9 mouse cellular contexts compared by ENCODE assay signal in genomic region chr15:56764957-56765482, GRCm38 (mm10).
A peak's percentile ranks its signal among the peaks of the same experiment; 100 is the strongest.
DNase-seq lines count a peak whose midpoint lies in the region; ATAC-seq and TF ChIP-seq lines count a peak whose summit lies in the region.
"Had no signal": no experiment of that assay in that cellular context is flagged by ENCODE, and none has a peak within 500 bp of the region (broad histone marks: within the 10 kb centered on the region; RNA-seq: fewer than 3 reads in every experiment).

No protein-coding gene starts in this region.

- DNase-seq in testis, postnatal 14 days (ENCODE audit: low spot score), result peak; percentile 16
- no peak for DNase-seq in testis, postnatal 10 days (ENCODE audit: low spot score)
- peak; percentile 35 to 56 for DNase-seq in heart, adult 18-20 months
- no peak for DNase-seq in spleen, postnatal 10 days (ENCODE audit: low spot score in 2 of 2)
- no peak for DNase-seq in forebrain, embryonic 14.5 days (ENCODE audit: low spot score)
- no peak for DNase-seq in thymus, postnatal 25 days

- 0 out of 2 replicates have a peak, but pooled peaks cover 3% of the 10 kb centered on the region for H3K4me1 ChIP-seq in intestine, postnatal 0 days (replicated peaks; ENCODE audit: control insufficient read depth, insufficient read depth, low read length)
- no peaks in the 10 kb centered on the region for H3K4me1 ChIP-seq in neural tube, embryonic 12.5 days
- no peaks in the 10 kb centered on the region for H3K4me1 ChIP-seq in forebrain, embryonic 14.5 days (ENCODE audit: control insufficient read depth, insufficient read depth, low read length)

- H3K36me3 ChIP-seq in intestine, postnatal 0 days (ENCODE audit: control insufficient read depth, insufficient read depth), result no peaks in the 10 kb centered on the region
- no peaks in the 10 kb centered on the region for H3K36me3 ChIP-seq in neural tube, embryonic 12.5 days
- no peaks in the 10 kb centered on the region for H3K36me3 ChIP-seq in forebrain, embryonic 14.5 days (ENCODE audit: control insufficient read depth, insufficient read depth, low read length)
- H3K36me3 ChIP-seq: lung, embryonic 15.5 days had no signal

- H3K27me3 ChIP-seq in intestine, postnatal 0 days (replicated peaks; ENCODE audit: control insufficient read depth, insufficient read depth, low read length), result no peaks in the 10 kb centered on the region
- no peaks in the 10 kb centered on the region for H3K27me3 ChIP-seq in neural tube, embryonic 12.5 days (replicated peaks)
- no peaks in the 10 kb centered on the region for H3K27me3 ChIP-seq in forebrain, embryonic 14.5 days (replicated peaks; ENCODE audit: control insufficient read depth, insufficient read depth, low read length)
- H3K27me3 ChIP-seq: lung, embryonic 15.5 days had no signal

- TF ChIP-seq CTCF in intestine, postnatal 0 days (IDR thresholded peaks at IDR 0.05; ENCODE audit: low read depth), result no peak

- H3K9me3 ChIP-seq in intestine, postnatal 0 days (ENCODE audit: control insufficient read depth), result no peaks in the 10 kb centered on the region
- H3K9me3 ChIP-seq in neural tube, embryonic 12.5 days, result no peaks in the 10 kb centered on the region
- no peaks in the 10 kb centered on the region for H3K9me3 ChIP-seq in forebrain, embryonic 14.5 days (replicated peaks; ENCODE audit: control insufficient read depth, low read length)
- H3K9me3 ChIP-seq: lung, embryonic 15.5 days had no signal

- peak; percentile 95 for ATAC-seq in intestine, postnatal 0 days
- 0 out of 2 replicates have a peak, but pooled peaks have one; percentile 58 for ATAC-seq in neural tube, embryonic 12.5 days (ENCODE audit: low FRiP score, low read depth)
- no peak; the same call in 1 of the 2 replicates for ATAC-seq in forebrain, embryonic 14.5 days

- H3K9ac ChIP-seq in intestine, postnatal 0 days (ENCODE audit: low read depth, low read length), result no peak overlapping the region
- H3K9ac ChIP-seq in neural tube, embryonic 12.5 days, result no peak overlapping the region
- no peak overlapping the region for H3K9ac ChIP-seq in forebrain, embryonic 14.5 days (ENCODE audit: low read length)
- H3K9ac ChIP-seq: lung, embryonic 15.5 days had no signal

- H3K27ac ChIP-seq in intestine, postnatal 0 days (ENCODE audit: low read depth, low read length), result peak overlapping the region; percentile 60
- H3K27ac ChIP-seq in neural tube, embryonic 12.5 days, result no peak overlapping the region
- H3K27ac ChIP-seq in forebrain, embryonic 14.5 days (ENCODE audit: low read depth, low read length), result no peak overlapping the region
- H3K27ac ChIP-seq: lung, embryonic 15.5 days had no signal

- WGBS in intestine, postnatal 0 days, result 7% methylated on average over 9 of the region's 9 CpGs
- WGBS in neural tube, embryonic 12.5 days, result 25% methylated on average over 9 of the region's 9 CpGs
- 32% methylated on average over 9 of the region's 9 CpGs for WGBS in forebrain, embryonic 14.5 days

- H3K4me2 ChIP-seq in intestine, postnatal 0 days (replicated peaks; ENCODE audit: low read depth), result peak overlapping the region; percentile 59
- H3K4me2 ChIP-seq in neural tube, embryonic 12.5 days (replicated peaks), result 0 out of 2 replicates have a peak overlapping the region, but pooled peaks have one; percentile 29
- H3K4me2 ChIP-seq in forebrain, embryonic 14.5 days (ENCODE audit: low read length), result no peak overlapping the region
- H3K4me2 ChIP-seq: lung, embryonic 15.5 days had no signal

- H3K4me3 ChIP-seq in intestine, postnatal 0 days (ENCODE audit: low read depth, low read length), result 0 out of 2 replicates have a peak overlapping the region, but pooled peaks have one; percentile 7
- H3K4me3 ChIP-seq in neural tube, embryonic 12.5 days, result no peak overlapping the region
- H3K4me3 ChIP-seq in forebrain, embryonic 14.5 days (ENCODE audit: low read depth, low read length), result no peak overlapping the region
- H3K4me3 ChIP-seq: lung, embryonic 15.5 days had no signal

Comparison
In these comparisons a context has a peak if more than half of its experiments do, and no peak if none do; other contexts are left out.
1. DNase-seq: peak in testis, postnatal 14 days (single experiment) and heart, adult 18-20 months (2 of 2); none in testis, postnatal 10 days (single experiment), spleen, postnatal 10 days (0 of 2), forebrain, embryonic 14.5 days (single experiment) and thymus, postnatal 25 days (single experiment).